Comparison of ENCODE assay signal across 28 mouse cellular contexts in genomic region chr10:127837793-127838192, GRCm38 (mm10). TPM values are rescaled to one million over a fixed set of nuclear protein-coding genes. Genes with fewer than 3 reads are reported as not detected.
A peak's percentile ranks its signal among the peaks of the same experiment; 100 is the strongest.
DNase-seq lines count a peak whose midpoint lies in the region; TF ChIP-seq lines count a peak whose summit lies in the region.
"Not testable (repeated sequence)": the region's sequence is repeated elsewhere in the genome, so short reads cannot be mapped to it uniquely, and the experiment has no call there.
"Had no signal": no experiment of that assay in that cellular context is flagged by ENCODE, and none has a peak within 500 bp of the region (broad histone marks: within the 10 kb centered on the region; RNA-seq: fewer than 3 reads in every experiment).

No protein-coding gene starts in this region.

- H3K79me2 ChIP-seq in liver, adult 2 months (ENCODE audit: control insufficient read depth, insufficient read depth, low read length), result not testable (repeated sequence)

- not testable (repeated sequence) for TF ChIP-seq POLR2A in liver, adult 2 months (IDR thresholded peaks at IDR 0.05; ENCODE audit: extremely low read depth, insufficient read depth, low read length)

- TF ChIP-seq CTCF in liver, adult 2 months (IDR thresholded peaks at IDR 0.05; ENCODE audit: low read depth, low read length), result not testable (repeated sequence)

- not testable (repeated sequence) for H3K27me3 ChIP-seq in liver, adult 2 months (ENCODE audit: control insufficient read depth, insufficient read depth, low read length)

- not testable (repeated sequence) for H3K9ac ChIP-seq in liver, adult 2 months (ENCODE audit: low read depth, low read length)

- H3K27ac ChIP-seq in liver, adult 2 months (replicated peaks; ENCODE audit: insufficient read depth, low read depth, low read length), result not testable (repeated sequence)

- WGBS in liver, adult 2 months, result 48% methylated on average over 5 of the region's 5 CpGs

- H3K4me3 ChIP-seq in liver, adult 2 months (ENCODE audit: insufficient read depth, low read depth, low read length), result not testable (repeated sequence)

- not testable (repeated sequence) for H3K36me3 ChIP-seq in liver, adult 2 months (ENCODE audit: control insufficient read depth, insufficient read depth, low read length)

- peak; percentile 65 to 73 for DNase-seq in adrenal gland, adult (ENCODE audit: inconsistent age in 2 of 2, low spot score in 1 of 2)
- DNase-seq in adrenal gland, adult 8-10 months, result peak; percentile 21
- peak; percentile 33 for DNase-seq in adrenal gland, postnatal 25 days
- peak; percentile 62 for DNase-seq in kidney, adult 18-20 months
- DNase-seq in kidney, adult 9 months, result peak; percentile 77
- peak; percentile 78 for DNase-seq in liver, adult 2 months (ENCODE audit: extremely low read depth, low read depth, low spot score)
- DNase-seq in lung, postnatal 36 days, result peak; percentile 19

- H3K4me1 ChIP-seq in liver, adult 2 months (ENCODE audit: control insufficient read depth, insufficient read depth, low read length), result not testable (repeated sequence)

RNA-seq across cellular contexts. Expression of gene Rdh19, which starts 11.9 kb away (rescaled TPM):
- total RNA-seq in adrenal gland, adult 8-10 months (2022), result under 1 TPM in 3 of 4 experiments, not detected in 1; 0.20 to 0.38 (median 0.24) TPM
- total RNA-seq in adrenal gland, postnatal 25 days (2021), result not detected in 2 replicates
- total RNA-seq in liver, adult 2 months (2014; rRNA removed), result not detected in 2 replicates
- 0.05 TPM in 1 of 2 replicates, not detected in the other for polyA plus RNA-seq in liver, adult 2 months (2012; rRNA removed)
- total RNA-seq: common myeloid progenitor, adult 5-6 weeks; ES-E14; forebrain, postnatal 0 days; gastrocnemius, adult 2 months; gastrocnemius, postnatal 14 days; gastrocnemius, postnatal 4 days; heart, adult 8-10 months; heart, postnatal 25 days; hematopoietic stem cell, adult 5-6 weeks had no signal
- polyA plus RNA-seq: activated CD4-positive, CD25-positive, alpha-beta regulatory T cell, adult 4 months; cerebellum, adult 2 months; embryonic facial prominence, embryonic 12.5 days; embryonic facial prominence, embryonic 15.5 days; forebrain, embryonic 11.5 days; forebrain, embryonic 14.5 days; forebrain, postnatal 0 days; frontal cortex, adult 2 months; heart, embryonic 11.5 days; heart, embryonic 14.5 days; heart, postnatal 0 days; hindbrain, embryonic 12.5 days; hindbrain, embryonic 15.5 days had no signal

RNA-seq across cellular contexts. Expression of gene Rdh16f2, which starts 28.5 kb away (rescaled TPM):
- not detected for total RNA-seq in adrenal gland, adult 8-10 months (2022)
- total RNA-seq in adrenal gland, postnatal 25 days (2021), result not detected in 2 replicates
- total RNA-seq in liver, adult 2 months (2014; rRNA removed), result 282 and 329 TPM in 2 replicates
- 281 and 297 TPM in 2 replicates for polyA plus RNA-seq in liver, adult 2 months (2012; rRNA removed)
- total RNA-seq: common myeloid progenitor, adult 5-6 weeks; ES-E14; forebrain, postnatal 0 days; gastrocnemius, adult 2 months; gastrocnemius, postnatal 14 days; gastrocnemius, postnatal 4 days; heart, adult 8-10 months; heart, postnatal 25 days; hematopoietic stem cell, adult 5-6 weeks had no signal
- polyA plus RNA-seq: activated CD4-positive, CD25-positive, alpha-beta regulatory T cell, adult 4 months; cerebellum, adult 2 months; embryonic facial prominence, embryonic 12.5 days; embryonic facial prominence, embryonic 15.5 days; forebrain, embryonic 11.5 days; forebrain, embryonic 14.5 days; forebrain, postnatal 0 days; frontal cortex, adult 2 months; heart, embryonic 11.5 days; heart, embryonic 14.5 days; heart, postnatal 0 days; hindbrain, embryonic 12.5 days; hindbrain, embryonic 15.5 days had no signal

RNA-seq across cellular contexts. Expression of gene Rdh16, which starts 36.8 kb away (rescaled TPM):
- 1 to 10 TPM in 1 of 4 experiments, under 1 TPM in 3; 0.55 to 2.9 (median 0.78) TPM for total RNA-seq in adrenal gland, adult 8-10 months (2022)
- total RNA-seq in adrenal gland, postnatal 25 days (2021), result 0.12 and 0.52 TPM in 2 replicates
- 74.0 and 111 TPM in 2 replicates for total RNA-seq in liver, adult 2 months (2014; rRNA removed)
- polyA plus RNA-seq in liver, adult 2 months (2012; rRNA removed), result 43.8 and 55.8 TPM in 2 replicates
- total RNA-seq: common myeloid progenitor, adult 5-6 weeks; forebrain, postnatal 0 days; gastrocnemius, adult 2 months; gastrocnemius, postnatal 14 days; heart, adult 8-10 months; heart, postnatal 25 days; hematopoietic stem cell, adult 5-6 weeks had no signal
- polyA plus RNA-seq: activated CD4-positive, CD25-positive, alpha-beta regulatory T cell, adult 4 months; embryonic facial prominence, embryonic 12.5 days; embryonic facial prominence, embryonic 15.5 days; forebrain, embryonic 11.5 days; heart, embryonic 11.5 days; heart, embryonic 14.5 days; heart, postnatal 0 days; hindbrain, embryonic 12.5 days; hindbrain, embryonic 15.5 days had no signal

RNA-seq across cellular contexts. Expression of gene Rdh7, which starts 50.8 kb away (rescaled TPM):
- total RNA-seq in adrenal gland, adult 8-10 months (2022), result under 1 TPM in 2 of 4 experiments, not detected in 2; 0.19 to 0.20 TPM
- total RNA-seq in adrenal gland, postnatal 25 days (2021), result 5.8 TPM in 1 of 2 replicates, not detected in the other
- total RNA-seq in liver, adult 2 months (2014; rRNA removed), result 1,124 and 1,219 TPM in 2 replicates
- polyA plus RNA-seq in liver, adult 2 months (2012; rRNA removed), result 1,436 and 1,472 TPM in 2 replicates
- total RNA-seq: common myeloid progenitor, adult 5-6 weeks; ES-E14; forebrain, postnatal 0 days; gastrocnemius, adult 2 months; gastrocnemius, postnatal 14 days; heart, postnatal 25 days; hematopoietic stem cell, adult 5-6 weeks had no signal
- polyA plus RNA-seq: activated CD4-positive, CD25-positive, alpha-beta regulatory T cell, adult 4 months; cerebellum, adult 2 months; embryonic facial prominence, embryonic 12.5 days; embryonic facial prominence, embryonic 15.5 days; forebrain, embryonic 11.5 days; forebrain, embryonic 14.5 days; forebrain, postnatal 0 days; frontal cortex, adult 2 months; heart, embryonic 11.5 days; heart, embryonic 14.5 days; heart, postnatal 0 days; hindbrain, embryonic 12.5 days; hindbrain, embryonic 15.5 days had no signal

Comparison
In these comparisons a context has a peak if more than half of its experiments do, and no peak if none do; other contexts are left out.
1. DNase-seq: peak in every context shown above with its lines; median percentile 78 in liver, adult 2 months; 77 in kidney, adult 9 months; 69 in adrenal gland, adult; 62 in kidney, adult 18-20 months; 33 in adrenal gland, postnatal 25 days; 21 in adrenal gland, adult 8-10 months; 19 in lung, postnatal 36 days.
2. RNA of gene Rdh16f2, which starts 28.5 kb away (total RNA-seq): 282 to 329 TPM in liver, adult 2 months; not detected in adrenal gland, adult 8-10 months and not detected in adrenal gland, postnatal 25 days; every median in the first group is over 100 times any median in the second.
3. RNA of gene Rdh16, which starts 36.8 kb away (total RNA-seq): 74.0 to 111 TPM in liver, adult 2 months; 0.55 to 2.9 TPM in adrenal gland, adult 8-10 months and 0.12 to 0.52 TPM in adrenal gland, postnatal 25 days; every median in the first group is over 10 times any median in the second.